Comparison of ENCODE assay signal across 8 mouse cellular contexts in genomic region chr1:180330707-180331545, GRCm38 (mm10). TPM values are rescaled to one million over a fixed set of nuclear protein-coding genes. Genes with fewer than 3 reads are reported as not detected.
DNase-seq lines count a peak whose midpoint lies in the region; ATAC-seq and TF ChIP-seq lines count a peak whose summit lies in the region.

No protein-coding gene starts in this region.

- TF ChIP-seq CTCF in bone marrow macrophage, adult 2 months (IDR thresholded peaks at IDR 0.05; ENCODE audit: low read depth, low read length), result no peak

- ATAC-seq in forebrain, embryonic 12.5 days (ENCODE audit: low FRiP score), result peak; percentile 58
- ATAC-seq in hindbrain, embryonic 14.5 days (ENCODE audit: low FRiP score), result peak; percentile 61
- ATAC-seq in liver, embryonic 15.5 days (ENCODE audit: insufficient read depth), result 0 out of 2 replicates have a peak, but pooled peaks have one; percentile 20
- peak; percentile 50 for ATAC-seq in neural tube, embryonic 15.5 days (ENCODE audit: low FRiP score)

- H3K27me3 ChIP-seq in forebrain, embryonic 12.5 days, result peaks cover 43% of the 10 kb centered on the region
- peaks cover 26% of the 10 kb centered on the region for H3K27me3 ChIP-seq in hindbrain, embryonic 14.5 days (ENCODE audit: control insufficient read depth, insufficient read depth, low read length)
- H3K27me3 ChIP-seq in liver, embryonic 15.5 days, result peaks cover 51% of the 10 kb centered on the region
- H3K27me3 ChIP-seq in neural tube, embryonic 15.5 days (replicated peaks), result peaks cover 30% of the 10 kb centered on the region

- H3K9ac ChIP-seq in forebrain, embryonic 12.5 days, result peak overlapping the region; percentile 66
- peak overlapping the region; percentile 65 for H3K9ac ChIP-seq in hindbrain, embryonic 14.5 days
- H3K9ac ChIP-seq in liver, embryonic 15.5 days, result peak overlapping the region; percentile 53
- H3K9ac ChIP-seq in neural tube, embryonic 15.5 days (replicated peaks), result peak overlapping the region; percentile 68

- H3K4me1 ChIP-seq in bone marrow macrophage, adult 2 months (ENCODE audit: control insufficient read depth, insufficient read depth, low read length), result peaks cover 38% of the 10 kb centered on the region
- H3K4me1 ChIP-seq in forebrain, embryonic 12.5 days, result peaks cover 45% of the 10 kb centered on the region
- H3K4me1 ChIP-seq in hindbrain, embryonic 14.5 days (replicated peaks; ENCODE audit: control insufficient read depth, insufficient read depth, low read length), result peaks cover 28% of the 10 kb centered on the region
- peaks cover 50% of the 10 kb centered on the region for H3K4me1 ChIP-seq in liver, embryonic 15.5 days (replicated peaks)
- peaks cover 56% of the 10 kb centered on the region for H3K4me1 ChIP-seq in neural tube, embryonic 15.5 days

- H3K4me2 ChIP-seq in forebrain, embryonic 12.5 days, result peak overlapping the region; percentile 95
- peak overlapping the region; percentile 97 for H3K4me2 ChIP-seq in hindbrain, embryonic 14.5 days (replicated peaks)
- H3K4me2 ChIP-seq in liver, embryonic 15.5 days, result peak overlapping the region; percentile 76
- peak overlapping the region; percentile 100 for H3K4me2 ChIP-seq in neural tube, embryonic 15.5 days

- peak overlapping the region; percentile 87 for H3K4me3 ChIP-seq in bone marrow macrophage, adult 2 months (ENCODE audit: insufficient read depth, low read length)
- H3K4me3 ChIP-seq in forebrain, embryonic 12.5 days (replicated peaks), result peak overlapping the region; percentile 52
- peak overlapping the region; percentile 43 for H3K4me3 ChIP-seq in hindbrain, embryonic 14.5 days (replicated peaks; ENCODE audit: low read length)
- H3K4me3 ChIP-seq in liver, embryonic 15.5 days (replicated peaks), result peak overlapping the region; percentile 60
- H3K4me3 ChIP-seq in neural tube, embryonic 15.5 days (replicated peaks), result peak overlapping the region; percentile 56

- peak; percentile 48 to 60 for DNase-seq in layer of hippocampus, postnatal 10 days (ENCODE audit: low spot score in 2 of 2)
- DNase-seq in layer of hippocampus, adult 9-10 months (ENCODE audit: low spot score), result no peak
- DNase-seq in hindbrain, embryonic 14.5 days (ENCODE audit: low spot score), result no peak
- peak; percentile 61 for DNase-seq in yolk sac, embryonic 10.5 days (ENCODE audit: low spot score)

- H3K36me3 ChIP-seq in forebrain, embryonic 12.5 days (replicated peaks), result no peaks in the 10 kb centered on the region
- no peaks in the 10 kb centered on the region for H3K36me3 ChIP-seq in hindbrain, embryonic 14.5 days (replicated peaks; ENCODE audit: control insufficient read depth, insufficient read depth)
- H3K36me3 ChIP-seq in liver, embryonic 15.5 days (replicated peaks), result no peaks in the 10 kb centered on the region
- no peaks in the 10 kb centered on the region for H3K36me3 ChIP-seq in neural tube, embryonic 15.5 days

- H3K9me3 ChIP-seq in forebrain, embryonic 12.5 days, result no peaks in the 10 kb centered on the region
- H3K9me3 ChIP-seq in hindbrain, embryonic 14.5 days (ENCODE audit: control insufficient read depth, low read length), result no peaks in the 10 kb centered on the region
- H3K9me3 ChIP-seq in liver, embryonic 15.5 days (replicated peaks), result no peaks in the 10 kb centered on the region
- H3K9me3 ChIP-seq in neural tube, embryonic 15.5 days (replicated peaks), result no peaks in the 10 kb centered on the region

- WGBS in forebrain, embryonic 12.5 days, result under 1% methylated on average over 57 of the region's 58 CpGs
- 0% methylated on average over 58 of the region's 58 CpGs for WGBS in hindbrain, embryonic 14.5 days
- WGBS in liver, embryonic 15.5 days (ENCODE audit: insufficient replicate concordance), result under 1% methylated on average over 58 of the region's 58 CpGs
- WGBS in neural tube, embryonic 15.5 days, result under 1% methylated on average over 58 of the region's 58 CpGs

- H3K27ac ChIP-seq in bone marrow macrophage, adult 2 months (ENCODE audit: insufficient read depth, low read depth, low read length), result peak overlapping the region; percentile 81
- H3K27ac ChIP-seq in forebrain, embryonic 12.5 days, result peak overlapping the region; percentile 63
- peak overlapping the region; percentile 74 for H3K27ac ChIP-seq in hindbrain, embryonic 14.5 days
- H3K27ac ChIP-seq in liver, embryonic 15.5 days (replicated peaks), result peak overlapping the region; percentile 78
- peak overlapping the region; percentile 73 for H3K27ac ChIP-seq in neural tube, embryonic 15.5 days (replicated peaks)

- TF ChIP-seq POLR2A in bone marrow macrophage, adult 2 months (IDR thresholded peaks at IDR 0.05; ENCODE audit: borderline replicate concordance, low read depth, low read length), result no peak

RNA-seq across cellular contexts. Expression of gene Itpkb, which starts 0.6 kb away (rescaled TPM):
- total RNA-seq in layer of hippocampus, postnatal 10 days (2021), result 10 to 100 TPM; 15.9 to 17.7 TPM
- polyA plus RNA-seq in bone marrow macrophage, adult 2 months (2012; ENCODE audit: insufficient read depth, insufficient read length, missing spikeins), result 24.4 and 28.6 TPM in 2 replicates
- 3.7 and 4.2 TPM in 2 replicates for polyA plus RNA-seq in forebrain, embryonic 12.5 days (2016; fragmentation: Nextera tagmentation; extraction: Ambion mirVana)
- 2.7 and 3.0 TPM in 2 replicates for polyA plus RNA-seq in hindbrain, embryonic 14.5 days (2014; fragmentation: Nextera tagmentation; extraction: Ambion mirVana)
- polyA plus RNA-seq in liver, embryonic 15.5 days (2015; fragmentation: Nextera tagmentation; extraction: Ambion mirVana), result 1.3 and 1.6 TPM in 2 replicates
- 4.1 and 5.3 TPM in 2 replicates for polyA plus RNA-seq in neural tube, embryonic 15.5 days (2015; fragmentation: Nextera tagmentation; extraction: Ambion mirVana)

Comparison
In these comparisons a context has a peak if more than half of its experiments do, and no peak if none do; other contexts are left out.
1. DNase-seq: peak in layer of hippocampus, postnatal 10 days (2 of 2) and yolk sac, embryonic 10.5 days (single experiment); none in layer of hippocampus, adult 9-10 months (single experiment) and hindbrain, embryonic 14.5 days (single experiment).
2. Peak in every context shown above with its lines, with median percentiles within 50 percentile points of each other: H3K27ac ChIP-seq, H3K4me3 ChIP-seq, ATAC-seq, H3K4me2 ChIP-seq and H3K9ac ChIP-seq.